Mouse (Mus musculus): Measurements from ENCODE around the gene Dock4.

- no peak for TF ChIP-seq CTCF (IDR thresholded peaks at IDR 0.05; ENCODE audit: control insufficient read depth, insufficient read depth, low read length)
- TF ChIP-seq POLR2A (IDR thresholded peaks at IDR 0.05; ENCODE audit: borderline replicate concordance, control insufficient read depth, low read depth, low read length), result no peak
These were observed 123.5 kb downstream of the Dock4 start for GRCm38 (mm10) chr12:40568971-40569968.

Measured in bone marrow, adult 2 months (tissue).